Mouse (Mus musculus) liver, embryonic 14.5 days (tissue): ENCODE results near the gene Grin2b. TPM values are rescaled to one million over a fixed set of nuclear protein-coding genes. Genes with fewer than 3 reads are reported as not detected.

ENCODE experiments used
- ATAC-seq: fragments of 200-750 bp; cut with Nextera tagmentation; 2 replicates; pipeline ENCODE4 v1.8.0; 2017; ENCODE audit warnings: moderate number of reproducible peaks, mild to moderate bottlenecking, moderate library complexity; ENCODE audit not compliant: insufficient read depth
- DNase-seq, 3 experiments: peaks; one replicate each; pipeline ENCODE4 v3.0.0-alpha.2; 2012 to 2013; ENCODE audit warnings: low read depth in 3 of 3, low spot score in 3 of 3
- H3K27ac ChIP-seq: fragments of 300-500 bp; sonication (generic); 2 replicates; pipeline ENCODE4 v1.5.1; 2014; ENCODE audit warnings: moderate library complexity, mild to moderate bottlenecking, control low read depth, inconsistent platforms
- H3K27me3 ChIP-seq: fragments of 300-500 bp; sonication (generic); 2 replicates; pipeline ENCODE4 v1.6.1; 2014; ENCODE audit warnings: mild to moderate bottlenecking, low read length, moderate library complexity; ENCODE audit not compliant: control insufficient read depth, insufficient read depth
- H3K36me3 ChIP-seq: fragments of 300-500 bp; sonication (generic); replicated peaks from 2 replicates; pipeline ENCODE4 v1.6.1; 2014; ENCODE audit warnings: low read depth; ENCODE audit not compliant: control insufficient read depth, insufficient read depth
- H3K4me1 ChIP-seq, 2 experiments: fragments of 200-500 bp in 1 of 2; fragments of 300-500 bp in 1 of 2; sonication (generic) in 1 of 2; replicated peaks; 2 replicates each; pipeline ENCODE4 v1.6.1; 2012 to 2014; ENCODE audit warnings: antibody characterized with exemption in 1 of 2, inconsistent platforms in 1 of 2, low read length in 1 of 2; ENCODE audit not compliant: control insufficient read depth in 2 of 2, insufficient read depth in 2 of 2
- H3K4me2 ChIP-seq: fragments of 300-500 bp; sonication (generic); 2 replicates; pipeline ENCODE4 v1.6.1; 2014; ENCODE audit warnings: low read depth, mild to moderate bottlenecking, control low read depth, moderate library complexity
- H3K4me3 ChIP-seq, 2 experiments: fragments of 200-500 bp in 1 of 2; fragments of 300-500 bp in 1 of 2; sonication (generic) in 1 of 2; 2 replicates each; pipeline ENCODE4 v1.5.1; 2012 to 2014; ENCODE audit warnings: low read depth in 2 of 2, low read length in 2 of 2, mild to moderate bottlenecking in 2 of 2, control low read depth in 1 of 2, inconsistent platforms in 1 of 2, moderate library complexity in 1 of 2; ENCODE audit not compliant: insufficient read depth in 1 of 2
- H3K9ac ChIP-seq: fragments of 300-500 bp; sonication (generic); replicated peaks from 2 replicates; pipeline ENCODE4 v1.6.1; 2014; ENCODE audit warnings: mild to moderate bottlenecking, control low read depth, moderate library complexity
- H3K9me3 ChIP-seq: fragments of 300-500 bp; sonication (generic); 2 replicates; pipeline ENCODE4 v1.6.1; 2016; ENCODE audit warnings: low read length, mixed read lengths; ENCODE audit not compliant: control insufficient read depth
- CTCF ChIP-seq: IDR thresholded peaks from 2 replicates; pipeline ENCODE4 v1.5.1; 2016; ENCODE audit warnings: antibody characterized with exemption, low read depth, control low read depth
- EP300 ChIP-seq: IDR thresholded peaks from 2 replicates; pipeline ENCODE4 v1.6.1; 2016; ENCODE audit warnings: antibody characterized with exemption, low read depth
- WGBS: fragments of 180-500 bp; shearing (Covaris S2); extraction: QIAGEN DNeasy Blood & Tissue Kit; methylation state at CpG from one replicate; pipeline ENCODE4 v1.1.7; 2014; ENCODE audit not compliant: insufficient replicate concordance; 5-methylcytosine and 5-hydroxymethylcytosine counted together
- polyA plus RNA-seq, 2 experiments: library from polyadenylated mRNA; depleted of rRNA in 1 of 2; stranded (reverse) in 1 of 2; unstranded in 1 of 2; fragments of >200 nt; fragmentation: Nextera tagmentation in 1 of 2; extraction: Ambion mirVana in 1 of 2; gene quantifications; 2 replicates each; pipeline versions ENCODE4 v1.2.1 to v1.2.3; 2012 to 2014

Gene Grin2b
- polyA plus RNA-seq, 2 experiments = under 0.01 TPM; not detected in 1

- no peak for ATAC-seq
- TF ChIP-seq CTCF (no peak), EP300 (no peak)
Measured at GRCm38 (mm10) chr6:135907137-135907536, 266.2 kb downstream of the Grin2b start.

GRCm38 (mm10) chr6:135904391-135904790 lies 268.9 kb downstream of the Grin2b start:
- Histone ChIP-seq H3K36me3 (no peaks in the 10 kb centered on the region), H3K27me3 (no peaks in the 10 kb centered on the region), H3K27ac (no peak overlapping the region), H3K4me1 (no peaks in the 10 kb centered on the region), H3K9ac (no peak overlapping the region), H3K4me2 (no peak overlapping the region), H3K9me3 (no peaks in the 10 kb centered on the region), H3K4me3 (no peak overlapping the region)
- 54% methylated on average over 5 of the region's 5 CpGs for WGBS
- no peak for ATAC-seq
- no peak for DNase-seq
- TF ChIP-seq EP300 (no peak), CTCF (no peak)

More at GRCm38 (mm10) chr6:135907137-135907536, 266.2 kb downstream of the Grin2b start:
- H3K9me3 ChIP-seq = no peaks in the 10 kb centered on the region
- no peak overlapping the region for H3K9ac ChIP-seq
- H3K4me2 ChIP-seq = no peak overlapping the region
- 44% methylated on average over 8 of the region's 8 CpGs for WGBS
- no peaks in the 10 kb centered on the region for H3K27me3 ChIP-seq
- no peaks in the 10 kb centered on the region for H3K4me1 ChIP-seq
- no peaks in the 10 kb centered on the region for H3K36me3 ChIP-seq
- DNase-seq = no peak
- no peak overlapping the region for H3K4me3 ChIP-seq
- no peak overlapping the region for H3K27ac ChIP-seq

- no peak for TF ChIP-seq EP300
- no peak for TF ChIP-seq CTCF
- Histone ChIP-seq H3K36me3 (no peaks in the 10 kb centered on the region), H3K9ac (no peak overlapping the region), H3K9me3 (no peaks in the 10 kb centered on the region), H3K4me1 (no peaks in the 10 kb centered on the region), H3K27ac (no peak overlapping the region), H3K4me3 (no peak overlapping the region), H3K27me3 (no peaks in the 10 kb centered on the region), H3K4me2 (no peak overlapping the region)
- no peak for ATAC-seq
- WGBS = 66% methylated on average over 10 of the region's 10 CpGs
- no peak for DNase-seq
Measured at GRCm38 (mm10) chr6:135900410-135900809, 272.9 kb downstream of the Grin2b start.

GRCm38 (mm10) chr6:135899225-135899624 lies 274.1 kb downstream of the Grin2b start:
- H3K27ac ChIP-seq = no peak overlapping the region
- 59% methylated on average over 10 of the region's 10 CpGs for WGBS
- DNase-seq (no peak), ATAC-seq (no peak)
- TF ChIP-seq CTCF = no peak
- TF ChIP-seq EP300 = no peak
- H3K9ac ChIP-seq = no peak overlapping the region
- no peak overlapping the region for H3K4me2 ChIP-seq
- no peaks in the 10 kb centered on the region for H3K36me3 ChIP-seq
- H3K4me3 ChIP-seq = no peak overlapping the region
- no peaks in the 10 kb centered on the region for H3K27me3 ChIP-seq
- no peaks in the 10 kb centered on the region for H3K4me1 ChIP-seq
- no peaks in the 10 kb centered on the region for H3K9me3 ChIP-seq

- no peak overlapping the region for H3K4me2 ChIP-seq
- no peaks in the 10 kb centered on the region for H3K36me3 ChIP-seq
- ATAC-seq (no peak), DNase-seq (no peak)
- no peaks in the 10 kb centered on the region for H3K27me3 ChIP-seq
- 57% methylated on average over 1 of the region's 1 CpGs for WGBS
- H3K4me1 ChIP-seq = no peaks in the 10 kb centered on the region
- no peak overlapping the region for H3K27ac ChIP-seq
- no peak overlapping the region for H3K4me3 ChIP-seq
- H3K9me3 ChIP-seq = no peaks in the 10 kb centered on the region
- TF ChIP-seq EP300 (no peak), CTCF (no peak)
- H3K9ac ChIP-seq = no peak overlapping the region
Measured at GRCm38 (mm10) chr6:135894793-135895228, 278.5 kb downstream of the Grin2b start.
